Mouse (Mus musculus) layer of hippocampus, adult 11-12 months (tissue): Measurements from ENCODE around the gene Ptges.
"Not testable (repeated sequence)": the region's sequence is repeated elsewhere in the genome, so short reads cannot be mapped to it uniquely, and the experiment has no call there.

Experiments used
- DNase-seq: peaks from one replicate; pipeline ENCODE4 v3.0.0; 2022; ENCODE audit warnings: low spot score

The Ptges gene

GRCm38 (mm10) chr2:30929483-30930045 is at the start of gene Ptges:
Ptges (minus strand) TSS chr2:30929863.
- DNase-seq = peak; percentile 77

- DNase-seq = peak; percentile 91
Observed at GRCm38 (mm10) chr2:30967352-30968327, 38.0 kb upstream of the Ptges start, which contains the start of gene Tor1a. Tor1a (minus strand) TSS chr2:30967933.

GRCm38 (mm10) chr2:30966826-30967225 is 37.2 kb upstream of the Ptges start:
- no peak for DNase-seq

- DNase-seq = no peak
Observed at GRCm38 (mm10) chr2:30965627-30966026, 36.0 kb upstream of the Ptges start.

GRCm38 (mm10) chr2:30962570-30963254 is 33.0 kb upstream of the Ptges start:
- DNase-seq = no peak

- DNase-seq = no peak
Observed at GRCm38 (mm10) chr2:30959856-30960255, 30.2 kb upstream of the Ptges start.

- no peak for DNase-seq
Observed at GRCm38 (mm10) chr2:30958726-30959125, 29.1 kb upstream of the Ptges start.

GRCm38 (mm10) chr2:30957511-30957910 is 27.8 kb upstream of the Ptges start:
- DNase-seq = no peak

GRCm38 (mm10) chr2:30954797-30955196 is 25.1 kb upstream of the Ptges start:
- DNase-seq = no peak

- DNase-seq = peak; percentile 87
Observed at GRCm38 (mm10) chr2:30952824-30953490, 23.3 kb upstream of the Ptges start, which contains the start of gene Tor1b. Tor1b (plus strand) TSS chr2:30952959.

- no peak for DNase-seq
Observed at GRCm38 (mm10) chr2:30952457-30952823, 22.8 kb upstream of the Ptges start.

GRCm38 (mm10) chr2:30942603-30943011 is 12.9 kb upstream of the Ptges start:
- peak; percentile 54 for DNase-seq

- DNase-seq = not testable (repeated sequence)
Observed at GRCm38 (mm10) chr2:30942116-30942515, 12.5 kb upstream of the Ptges start.

GRCm38 (mm10) chr2:30941586-30941985 is 11.9 kb upstream of the Ptges start:
- no peak for DNase-seq

- no peak for DNase-seq
Observed at GRCm38 (mm10) chr2:30938574-30938991, 8.9 kb upstream of the Ptges start.

GRCm38 (mm10) chr2:30937731-30938130 is 8.1 kb upstream of the Ptges start:
- DNase-seq = no peak

- no peak for DNase-seq
Observed at GRCm38 (mm10) chr2:30936808-30937207, 7.1 kb upstream of the Ptges start.

GRCm38 (mm10) chr2:30933917-30934450 is 4.3 kb upstream of the Ptges start:
- DNase-seq = peak; percentile 86

- no peak for DNase-seq
Observed at GRCm38 (mm10) chr2:30933032-30933431, 3.4 kb upstream of the Ptges start.

- no peak for DNase-seq
Observed at GRCm38 (mm10) chr2:30931922-30932321, 2.3 kb upstream of the Ptges start.

- DNase-seq = not testable (repeated sequence)
Observed at GRCm38 (mm10) chr2:30930846-30931245, 1.2 kb upstream of the Ptges start.
